Mouse (Mus musculus): ENCODE measurements around the gene D130043K22Rik.
"Not testable (repeated sequence)": the region's sequence is repeated elsewhere in the genome, so short reads cannot be mapped to it uniquely, and the experiment has no call there.

Gene D130043K22Rik

GRCm38 (mm10) chr13:24831353-24832130, 13.4 kb upstream of the D130043K22Rik start, which contains the start of the genes Acot13 and Tdp2:
Gene Acot13 (minus strand): TSS chr13:24831540.
Gene Tdp2 (plus strand): TSS chr13:24831679.
- DNase-seq (ENCODE audit: low read depth, low spot score) = peak; percentile 99

- DNase-seq (ENCODE audit: low read depth, low spot score) = peak; percentile 28
These were observed 12.7 kb upstream of the D130043K22Rik start for GRCm38 (mm10) chr13:24832131-24832810.

GRCm38 (mm10) chr13:24832811-24833155, 12.2 kb upstream of the D130043K22Rik start:
- DNase-seq (ENCODE audit: low read depth, low spot score) = no peak

- not testable (repeated sequence) for DNase-seq (ENCODE audit: low read depth, low spot score)
These were observed 7.2 kb upstream of the D130043K22Rik start for GRCm38 (mm10) chr13:24837765-24838164.

GRCm38 (mm10) chr13:24839831-24840230, 5.1 kb upstream of the D130043K22Rik start:
- DNase-seq (ENCODE audit: low read depth, low spot score) = no peak

- no peak for DNase-seq (ENCODE audit: low read depth, low spot score)
These were observed 3.2 kb upstream of the D130043K22Rik start for GRCm38 (mm10) chr13:24841702-24842101.

- DNase-seq (ENCODE audit: low read depth, low spot score) = no peak
These were observed 4.4 kb downstream of the D130043K22Rik start for GRCm38 (mm10) chr13:24849318-24849717.

GRCm38 (mm10) chr13:24851989-24852388, 7.1 kb downstream of the D130043K22Rik start:
- DNase-seq (ENCODE audit: low read depth, low spot score) = no peak

- DNase-seq (ENCODE audit: low read depth, low spot score) = no peak
These were observed 7.6 kb downstream of the D130043K22Rik start for GRCm38 (mm10) chr13:24852570-24852969.

GRCm38 (mm10) chr13:24859115-24859514, 14.2 kb downstream of the D130043K22Rik start:
- no peak for DNase-seq (ENCODE audit: low read depth, low spot score)

GRCm38 (mm10) chr13:24861084-24861483, 16.1 kb downstream of the D130043K22Rik start:
- DNase-seq (ENCODE audit: low read depth, low spot score) = no peak

GRCm38 (mm10) chr13:24862021-24862420, 17.1 kb downstream of the D130043K22Rik start:
- peak; percentile 11 for DNase-seq (ENCODE audit: low read depth, low spot score)

GRCm38 (mm10) chr13:24862520-24862919, 17.6 kb downstream of the D130043K22Rik start:
- DNase-seq (ENCODE audit: low read depth, low spot score) = peak; percentile 76

GRCm38 (mm10) chr13:24866430-24867402, 21.8 kb downstream of the D130043K22Rik start:
- peak; percentile 19 for DNase-seq (ENCODE audit: low read depth, low spot score)

- no peak for DNase-seq (ENCODE audit: low read depth, low spot score)
These were observed 22.9 kb downstream of the D130043K22Rik start for GRCm38 (mm10) chr13:24867789-24868188.

GRCm38 (mm10) chr13:24868233-24868632, 23.3 kb downstream of the D130043K22Rik start:
- DNase-seq (ENCODE audit: low read depth, low spot score) = no peak

GRCm38 (mm10) chr13:24879359-24880040, 34.6 kb downstream of the D130043K22Rik start:
- no peak for DNase-seq (ENCODE audit: low read depth, low spot score)

- no peak for DNase-seq (ENCODE audit: low read depth, low spot score)
These were observed 35.3 kb downstream of the D130043K22Rik start for GRCm38 (mm10) chr13:24880208-24880607.

GRCm38 (mm10) chr13:24880704-24881103, 35.8 kb downstream of the D130043K22Rik start:
- no peak for DNase-seq (ENCODE audit: low read depth, low spot score)

GRCm38 (mm10) chr13:24882411-24882810, 37.5 kb downstream of the D130043K22Rik start:
- no peak for DNase-seq (ENCODE audit: low read depth, low spot score)

- no peak for DNase-seq (ENCODE audit: low read depth, low spot score)
These were observed 44.6 kb downstream of the D130043K22Rik start for GRCm38 (mm10) chr13:24889554-24889953.
